Mouse (Mus musculus) erythroblast, embryonic 14.5 days (primary cell): ENCODE measurements at regions not wholly inside any gene's neighbourhood (a gene's known extent, or its start where the extent isn't known, plus 50 kb on each side); places are given as distances from the start of the nearest gene placed in this dataset.

Experiments used
- GATA1 ChIP-seq: IDR thresholded peaks from 2 replicates; pipeline ENCODE4 v1.6.1; 2012; ENCODE audit warnings: low read length, inconsistent platforms, mixed read lengths
- TAL1 ChIP-seq: IDR thresholded peaks from 3 replicates; pipeline ENCODE4 v1.6.1; 2012; ENCODE audit warnings: low read length, inconsistent platforms, mixed read lengths

DNA sequence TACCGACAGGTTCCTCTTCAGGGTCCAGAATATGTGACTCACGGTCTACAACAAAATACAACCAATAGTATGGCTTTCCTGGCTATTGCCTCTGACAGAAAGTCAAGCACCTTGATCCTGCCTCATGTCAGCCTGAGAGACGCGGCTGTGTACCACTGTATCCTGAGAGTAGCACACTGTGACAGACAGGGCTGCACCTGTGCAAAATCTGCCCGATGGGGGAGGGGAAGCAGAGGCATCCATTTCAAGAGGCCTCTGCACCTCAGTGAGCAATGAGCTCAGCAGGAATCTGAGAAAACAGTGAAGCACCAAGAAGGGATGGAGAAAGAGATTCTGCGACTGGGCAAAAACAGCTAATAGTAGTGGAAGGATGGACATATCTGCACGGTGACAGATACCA lies 377.3 kb downstream of the Dad1 start:
- TF ChIP-seq GATA1 = no peak
- TF ChIP-seq TAL1 = no peak
